Mouse (Mus musculus) kidney, adult 2 months (tissue): Measurements from ENCODE around the gene Phf20. TPM values are rescaled to one million over a fixed set of nuclear protein-coding genes. Genes with fewer than 3 reads are reported as not detected.

Experiments
- DNase-seq: peaks from one replicate; pipeline ENCODE4 v3.0.0; 2021
- H3K27ac ChIP-seq: fragments of 200-500 bp; 2 replicates; pipeline ENCODE4 v1.5.1; 2012; ENCODE audit warnings: low read depth, low read length, control low read depth, inconsistent platforms; ENCODE audit not compliant: insufficient read depth
- H3K27me3 ChIP-seq: fragments of 200-500 bp; replicated peaks from 2 replicates; pipeline ENCODE4 v1.6.1; 2012; ENCODE audit warnings: mild to moderate bottlenecking, moderate library complexity, low read length, inconsistent platforms; ENCODE audit not compliant: control insufficient read depth, insufficient read depth
- H3K36me3 ChIP-seq: fragments of 200-500 bp; 2 replicates; pipeline ENCODE4 v1.6.1; 2012; ENCODE audit warnings: mild to moderate bottlenecking, moderate library complexity, low read length, inconsistent platforms; ENCODE audit not compliant: control insufficient read depth, insufficient read depth
- H3K4me1 ChIP-seq: fragments of 200-500 bp; 2 replicates; pipeline ENCODE4 v1.6.1; 2011; ENCODE audit warnings: low read length; ENCODE audit not compliant: control insufficient read depth, insufficient read depth
- H3K4me3 ChIP-seq: fragments of 200-500 bp; 2 replicates; pipeline ENCODE4 v1.5.1; 2011; ENCODE audit warnings: mild to moderate bottlenecking, low read depth, low read length, control low read depth; ENCODE audit not compliant: insufficient read depth
- CTCF ChIP-seq: fragments of 200-500 bp; conservative IDR thresholded peaks from 2 replicates; pipeline ENCODE4 v1.5.1; 2011; ENCODE audit warnings: low read depth, mild to moderate bottlenecking, control low read depth, low read length, moderate library complexity, mixed read lengths; ENCODE audit not compliant: insufficient read depth, insufficient read length
- POLR2A ChIP-seq: fragments of 200-500 bp; IDR thresholded peaks from one replicate; pipeline ENCODE4 v1.6.1; 2011; ENCODE audit warnings: low read depth, low read length, control low read depth
- WGBS: fragments of 180-500 bp; shearing (Covaris S2); methylation state at CpG from one replicate; pipeline ENCODE4 v1.1.7; 2018; 5-methylcytosine and 5-hydroxymethylcytosine counted together
- polyA plus RNA-seq: library from polyadenylated mRNA; depleted of rRNA; stranded (reverse); fragments of >200 nt; gene quantifications from 2 replicates; pipeline ENCODE4 v1.2.3, GENCODE M21; 2012

Gene Phf20
- polyA plus RNA-seq, 1 experiment, result 14.6 TPM

GRCm38 (mm10) chr2:156267636-156268035, 71.4 kb downstream of the Phf20 start:
- 94% methylated on average over 9 of the region's 9 CpGs for WGBS
- H3K4me1 ChIP-seq, result no peaks in the 10 kb centered on the region
- no peaks in the 10 kb centered on the region for H3K27me3 ChIP-seq
- no peak for TF ChIP-seq CTCF
- no peak for TF ChIP-seq POLR2A
- DNase-seq, result no peak
- no peak overlapping the region for H3K4me3 ChIP-seq
- H3K36me3 ChIP-seq, result no peaks in the 10 kb centered on the region; the same call in 1 of the 2 replicates
- H3K27ac ChIP-seq, result no peak overlapping the region

- no peak for DNase-seq
- Histone ChIP-seq H3K27me3 (no peaks in the 10 kb centered on the region), H3K36me3 (peaks cover 1% of the 10 kb centered on the region; the same call in 1 of the 2 replicates), H3K4me1 (no peaks in the 10 kb centered on the region), H3K4me3 (no peak overlapping the region), H3K27ac (no peak overlapping the region)
- TF ChIP-seq POLR2A (no peak), CTCF (no peak)
- 90% methylated on average over 6 of the region's 6 CpGs for WGBS
Measured at GRCm38 (mm10) chr2:156272553-156272952, 76.3 kb downstream of the Phf20 start.

- H3K27ac ChIP-seq, result peak overlapping the region; percentile 85
- H3K36me3 ChIP-seq, result peaks cover 3% of the 10 kb centered on the region
- H3K4me3 ChIP-seq, result no peak overlapping the region
- peaks cover 7% of the 10 kb centered on the region; the same call in 1 of the 2 replicates for H3K4me1 ChIP-seq
- DNase-seq, result peak; percentile 94
- H3K27me3 ChIP-seq, result no peaks in the 10 kb centered on the region
- 20% methylated on average over 4 of the region's 4 CpGs for WGBS
- TF ChIP-seq CTCF, result peak; percentile 90
- TF ChIP-seq POLR2A, result no peak
Measured at GRCm38 (mm10) chr2:156278226-156279017, 82.2 kb downstream of the Phf20 start.

DNA sequence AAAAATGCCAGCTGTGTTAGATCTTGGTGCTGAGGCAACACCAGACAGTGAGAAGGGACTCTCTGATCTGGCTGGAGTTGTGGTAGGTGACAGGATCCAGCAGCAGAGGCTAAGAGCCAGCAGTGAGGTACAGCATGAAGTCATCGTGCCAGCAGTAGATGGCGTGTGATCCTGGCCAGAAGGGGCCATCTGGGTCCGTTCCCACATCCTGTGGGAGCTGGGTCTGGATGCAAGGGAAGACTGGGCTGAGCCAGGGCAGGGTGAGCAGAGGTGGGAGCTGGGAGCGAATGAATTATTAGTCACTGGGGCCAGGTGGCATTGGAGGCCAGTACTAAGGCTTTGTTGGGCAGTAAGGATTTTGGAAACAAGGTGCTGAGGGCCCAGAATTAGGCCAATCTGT, 85.0 kb downstream of the Phf20 start:
- no peak overlapping the region for H3K27ac ChIP-seq
- no peaks in the 10 kb centered on the region for H3K27me3 ChIP-seq
- DNase-seq, result no peak
- H3K4me3 ChIP-seq, result no peak overlapping the region
- H3K4me1 ChIP-seq, result peaks cover 7% of the 10 kb centered on the region; the same call in 1 of the 2 replicates
- 63% methylated on average over 4 of the region's 4 CpGs for WGBS
- TF ChIP-seq POLR2A, result no peak
- no peak for TF ChIP-seq CTCF
- peaks cover 2% of the 10 kb centered on the region; the same call in 1 of the 2 replicates for H3K36me3 ChIP-seq

GRCm38 (mm10) chr2:156285161-156285560, 88.9 kb downstream of the Phf20 start:
- TF ChIP-seq CTCF, result no peak
- TF ChIP-seq POLR2A, result no peak
- 84% methylated on average over 2 of the region's 2 CpGs for WGBS
- Histone ChIP-seq H3K27ac (no peak overlapping the region), H3K36me3 (peaks cover 2% of the 10 kb centered on the region; the same call in 1 of the 2 replicates), H3K27me3 (no peaks in the 10 kb centered on the region), H3K4me3 (no peak overlapping the region), H3K4me1 (peaks cover 7% of the 10 kb centered on the region; the same call in 1 of the 2 replicates)
- no peak for DNase-seq

GRCm38 (mm10) chr2:156286733-156287132, 90.5 kb downstream of the Phf20 start:
- TF ChIP-seq POLR2A (no peak), CTCF (no peak)
- no peak overlapping the region for H3K4me3 ChIP-seq
- peaks cover 10% of the 10 kb centered on the region; the same call in 1 of the 2 replicates for H3K4me1 ChIP-seq
- 97% methylated on average over 4 of the region's 4 CpGs for WGBS
- no peak for DNase-seq
- H3K27ac ChIP-seq, result no peak overlapping the region; the same call in 1 of the 2 replicates
- H3K27me3 ChIP-seq, result no peaks in the 10 kb centered on the region
- peaks cover 2% of the 10 kb centered on the region; the same call in 1 of the 2 replicates for H3K36me3 ChIP-seq

- H3K27ac ChIP-seq, result no peak overlapping the region
- H3K36me3 ChIP-seq, result no peaks in the 10 kb centered on the region; the same call in 1 of the 2 replicates
- no peaks in the 10 kb centered on the region for H3K27me3 ChIP-seq
- WGBS, result 89% methylated on average over 2 of the region's 2 CpGs
- TF ChIP-seq POLR2A, result no peak
- no peak for TF ChIP-seq CTCF
- no peak overlapping the region for H3K4me3 ChIP-seq
- no peak for DNase-seq
- peaks cover 10% of the 10 kb centered on the region; the same call in 1 of the 2 replicates for H3K4me1 ChIP-seq
Measured at GRCm38 (mm10) chr2:156288222-156288621, 92.0 kb downstream of the Phf20 start.
